Mouse (Mus musculus): ENCODE results near the gene Manf.

- TF ChIP-seq CTCF (IDR thresholded peaks at IDR 0.05; ENCODE audit: insufficient read depth, low read length) (no peak), POLR2A (IDR thresholded peaks at IDR 0.05; ENCODE audit: borderline replicate concordance, extremely low read depth, low read depth, low read length) (no peak)
These were observed 72.6 kb downstream of the Manf start for GRCm38 (mm10) chr9:106819201-106819600.

Measured in lung, adult 2 months (tissue).